Comparison of ENCODE assay signal across 9 mouse cellular contexts in the genomic region with DNA sequence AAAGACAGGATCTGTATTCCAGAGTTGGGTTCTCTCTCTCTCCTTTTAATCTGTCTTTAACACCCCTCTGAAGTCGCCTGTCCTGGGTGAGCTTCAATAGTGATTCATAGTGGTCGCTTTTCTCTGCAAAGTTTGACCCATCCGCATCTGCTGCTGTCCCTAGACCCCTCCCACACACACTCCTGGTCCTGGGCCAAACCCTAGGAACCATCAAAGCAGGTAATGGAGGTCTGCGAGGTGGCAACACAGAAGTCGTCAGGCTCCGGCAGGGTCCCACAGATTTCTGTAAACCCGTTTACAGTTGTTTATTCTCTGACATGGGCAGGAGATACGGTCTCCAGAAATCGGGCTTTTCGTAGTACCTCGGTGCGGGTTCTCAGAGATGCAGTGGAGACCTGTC.
DNase-seq lines count a peak whose midpoint lies in the region; ATAC-seq lines count a peak whose summit lies in the region.
"Had no signal": no experiment of that assay in that cellular context is flagged by ENCODE, and none has a peak within 500 bp of the region (broad histone marks: within the 10 kb centered on the region; RNA-seq: fewer than 3 reads in every experiment).

No protein-coding gene starts in this region.

- H3K4me2 ChIP-seq in lung, embryonic 16.5 days (ENCODE audit: low read depth, low read length), result peak overlapping the region; percentile 66
- H3K4me2 ChIP-seq in forebrain, embryonic 14.5 days (ENCODE audit: low read length), result peak overlapping the region; percentile 68
- peak overlapping the region; percentile 59 for H3K4me2 ChIP-seq in limb, embryonic 12.5 days

- no peaks in the 10 kb centered on the region for H3K36me3 ChIP-seq in lung, embryonic 16.5 days (ENCODE audit: control insufficient read depth, insufficient read depth, low read length)
- no peaks in the 10 kb centered on the region for H3K36me3 ChIP-seq in forebrain, embryonic 14.5 days (ENCODE audit: control insufficient read depth, insufficient read depth, low read length)
- no peaks in the 10 kb centered on the region for H3K36me3 ChIP-seq in limb, embryonic 12.5 days

- ATAC-seq in lung, embryonic 16.5 days (ENCODE audit: low read depth), result no peak
- no peak for ATAC-seq in forebrain, embryonic 14.5 days
- ATAC-seq in limb, embryonic 12.5 days (ENCODE audit: insufficient number of reproducible peaks, insufficient read depth, low FRiP score, low TSS enrichment, low read depth), result peak; percentile 28; the same call in 1 of the 2 replicates
- ATAC-seq in neutrophil, adult 5-6 weeks (ENCODE audit: extremely low read depth, insufficient number of reproducible peaks, low FRiP score, poor library complexity, severe bottlenecking), result 0 out of 2 replicates have a peak, but pooled peaks have one; percentile 3

- no peak for DNase-seq in lung, postnatal 25 days (ENCODE audit: low spot score)
- DNase-seq in forebrain, embryonic 14.5 days (ENCODE audit: low spot score), result no peak
- no peak for DNase-seq in left cerebral cortex, adult 9 months (ENCODE audit: low spot score in 2 of 2)
- DNase-seq in layer of hippocampus, postnatal 36 days, result no peak
- no peak for DNase-seq in thymus, postnatal 0 days (ENCODE audit: low spot score)

- WGBS in lung, embryonic 16.5 days, result 35% methylated on average over 12 of the region's 12 CpGs
- WGBS in forebrain, embryonic 14.5 days, result 62% methylated on average over 12 of the region's 12 CpGs
- WGBS in limb, embryonic 12.5 days, result 15% methylated on average over 12 of the region's 12 CpGs

- H3K27me3 ChIP-seq in lung, embryonic 16.5 days (ENCODE audit: control insufficient read depth, insufficient read depth, low read depth, low read length), result peaks cover 9% of the 10 kb centered on the region
- no peaks in the 10 kb centered on the region for H3K27me3 ChIP-seq in forebrain, embryonic 14.5 days (replicated peaks; ENCODE audit: control insufficient read depth, insufficient read depth, low read length)
- peaks cover 52% of the 10 kb centered on the region for H3K27me3 ChIP-seq in limb, embryonic 12.5 days

- H3K9me3 ChIP-seq in lung, embryonic 16.5 days (ENCODE audit: control insufficient read depth, low read length), result no peaks in the 10 kb centered on the region
- H3K9me3 ChIP-seq in forebrain, embryonic 14.5 days (replicated peaks; ENCODE audit: control insufficient read depth, low read length), result no peaks in the 10 kb centered on the region
- no peaks in the 10 kb centered on the region for H3K9me3 ChIP-seq in limb, embryonic 12.5 days

- H3K4me3 ChIP-seq in lung, embryonic 16.5 days (ENCODE audit: low read length), result peak overlapping the region; percentile 45
- H3K4me3 ChIP-seq in forebrain, embryonic 14.5 days (ENCODE audit: low read depth, low read length), result peak overlapping the region; percentile 32
- peak overlapping the region; percentile 41 for H3K4me3 ChIP-seq in limb, embryonic 12.5 days (replicated peaks)
- H3K4me3 ChIP-seq: myocyte had no signal

- no peak overlapping the region for H3K9ac ChIP-seq in lung, embryonic 16.5 days (ENCODE audit: low read length)
- peak overlapping the region; percentile 65 for H3K9ac ChIP-seq in forebrain, embryonic 14.5 days (ENCODE audit: low read length)
- peak overlapping the region; percentile 23; the same call in 1 of the 2 replicates for H3K9ac ChIP-seq in limb, embryonic 12.5 days (replicated peaks)

- H3K27ac ChIP-seq in lung, embryonic 16.5 days (ENCODE audit: low read length), result no peak overlapping the region
- H3K27ac ChIP-seq in forebrain, embryonic 14.5 days (ENCODE audit: low read depth, low read length), result no peak overlapping the region
- no peak overlapping the region for H3K27ac ChIP-seq in limb, embryonic 12.5 days

- H3K4me1 ChIP-seq in lung, embryonic 16.5 days (replicated peaks; ENCODE audit: control insufficient read depth, insufficient read depth, low read length), result peaks cover 9% of the 10 kb centered on the region
- H3K4me1 ChIP-seq in forebrain, embryonic 14.5 days (ENCODE audit: control insufficient read depth, insufficient read depth, low read length), result peaks cover 15% of the 10 kb centered on the region; the same call in 1 of the 2 replicates
- H3K4me1 ChIP-seq in limb, embryonic 12.5 days (replicated peaks), result peaks cover 14% of the 10 kb centered on the region

Comparison
In these comparisons a context has a peak if more than half of its experiments do, and no peak if none do; other contexts are left out.
1. ATAC-seq: peak in limb, embryonic 12.5 days (single experiment) and neutrophil, adult 5-6 weeks (single experiment); none in lung, embryonic 16.5 days (single experiment) and forebrain, embryonic 14.5 days (single experiment).
2. Peak in every context shown above with its lines, with median percentiles within 50 percentile points of each other: H3K4me2 ChIP-seq and H3K4me3 ChIP-seq.